Mouse (Mus musculus) limb, embryonic 11.5 days (tissue): ENCODE measurements around the gene Rb1. TPM values are rescaled to one million over a fixed set of nuclear protein-coding genes. Genes with fewer than 3 reads are reported as not detected.

Experiments
- ATAC-seq: fragments of 200-750 bp; cut with Nextera tagmentation; 2 replicates; pipeline ENCODE4 v1.8.0; 2017; ENCODE audit warnings: low read depth; ENCODE audit not compliant: insufficient number of reproducible peaks, low FRiP score, low TSS enrichment
- DNase-seq: peaks from one replicate; pipeline ENCODE4 v3.0.0-alpha.2; 2015; ENCODE audit warnings: low spot score
- H3K27ac ChIP-seq: fragments of 300-500 bp; sonication (generic); replicated peaks from 2 replicates; pipeline ENCODE4 v1.5.1; 2014; ENCODE audit warnings: low read depth, mild to moderate bottlenecking, low read length
- H3K27me3 ChIP-seq: fragments of 300-500 bp; sonication (generic); 2 replicates; pipeline ENCODE4 v1.6.1; 2014; ENCODE audit warnings: mild to moderate bottlenecking, low read length, mixed read lengths; ENCODE audit not compliant: control insufficient read depth, insufficient read depth
- H3K36me3 ChIP-seq: fragments of 300-500 bp; sonication (generic); 2 replicates; pipeline ENCODE4 v1.6.1; 2014; ENCODE audit warnings: mild to moderate bottlenecking, low read length, moderate library complexity, mixed read lengths; ENCODE audit not compliant: control insufficient read depth, insufficient read depth
- H3K4me1 ChIP-seq: fragments of 300-500 bp; sonication (generic); 2 replicates; pipeline ENCODE4 v1.6.1; 2014; ENCODE audit warnings: low read length, mixed read lengths; ENCODE audit not compliant: control insufficient read depth, insufficient read depth
- H3K4me2 ChIP-seq: fragments of 300-500 bp; sonication (generic); 2 replicates; pipeline ENCODE4 v1.6.1; 2014; ENCODE audit warnings: low read depth, mild to moderate bottlenecking, moderate library complexity; ENCODE audit not compliant: severe bottlenecking
- H3K4me3 ChIP-seq: fragments of 300-500 bp; sonication (generic); 2 replicates; pipeline ENCODE4 v1.5.1; 2014; ENCODE audit warnings: low read depth, low read length
- H3K9ac ChIP-seq: fragments of 300-500 bp; sonication (generic); 2 replicates; pipeline ENCODE4 v1.6.1; 2014; ENCODE audit warnings: mild to moderate bottlenecking, low read length
- H3K9me3 ChIP-seq: fragments of 300-500 bp; sonication (generic); 2 replicates; pipeline ENCODE4 v1.6.1; 2016; ENCODE audit warnings: low read length; ENCODE audit not compliant: control insufficient read depth
- WGBS: fragments of 180-500 bp; shearing (Covaris S2); extraction: QIAGEN DNeasy Blood & Tissue Kit; methylation state at CpG from one replicate; pipeline ENCODE4 v1.1.7; 2014; 5-methylcytosine and 5-hydroxymethylcytosine counted together
- polyA plus RNA-seq: library from polyadenylated mRNA; unstranded; fragments of >200 nt; fragmentation: Nextera tagmentation; extraction: Ambion mirVana; gene quantifications from 2 replicates; pipeline ENCODE4 v1.2.1, GENCODE M21; 2014

The Rb1 gene
- polyA plus RNA-seq, 1 experiment from 2014 or later: 30.4 TPM

GRCm38 (mm10) chr14:73368966-73369365 lies 43.3 kb upstream of the Rb1 start:
- 95% methylated on average over 13 of the region's 13 CpGs for WGBS
- no peak for DNase-seq
- no peak overlapping the region for H3K9ac ChIP-seq
- H3K4me1 ChIP-seq: no peaks in the 10 kb centered on the region
- no peaks in the 10 kb centered on the region for H3K27me3 ChIP-seq
- no peak overlapping the region for H3K4me3 ChIP-seq
- no peaks in the 10 kb centered on the region for H3K9me3 ChIP-seq
- peaks cover 17% of the 10 kb centered on the region; the same call in 1 of the 2 replicates for H3K36me3 ChIP-seq
- no peak overlapping the region for H3K4me2 ChIP-seq
- no peak overlapping the region for H3K27ac ChIP-seq
- no peak for ATAC-seq

GRCm38 (mm10) chr14:73368221-73368620 lies 42.6 kb upstream of the Rb1 start:
- ATAC-seq: no peak
- Histone ChIP-seq H3K9me3 (no peaks in the 10 kb centered on the region), H3K4me2 (no peak overlapping the region), H3K27ac (no peak overlapping the region), H3K9ac (no peak overlapping the region), H3K27me3 (no peaks in the 10 kb centered on the region), H3K36me3 (peaks cover 21% of the 10 kb centered on the region; the same call in 1 of the 2 replicates), H3K4me3 (no peak overlapping the region), H3K4me1 (no peaks in the 10 kb centered on the region)
- 95% methylated on average over 13 of the region's 13 CpGs for WGBS
- no peak for DNase-seq

DNA sequence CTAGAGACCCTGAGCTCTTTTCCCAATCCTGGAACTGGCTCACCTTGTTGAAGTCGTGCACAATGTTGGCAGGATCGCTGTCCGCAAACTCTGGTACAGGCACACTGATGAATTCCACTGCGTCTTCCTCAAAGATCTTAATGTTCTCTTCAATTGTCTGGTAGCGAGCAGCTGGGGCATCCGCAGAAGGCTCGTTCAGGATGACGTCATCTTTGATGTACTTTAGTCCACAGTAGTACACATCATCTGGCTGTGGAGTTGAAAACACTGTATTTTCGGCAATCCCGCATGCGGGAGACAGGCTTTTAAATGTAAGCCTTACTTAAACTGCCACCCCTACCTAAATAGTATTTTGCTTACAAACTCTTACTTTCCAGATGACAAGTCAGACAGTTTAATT lies 40.7 kb upstream of the Rb1 start:
- Histone ChIP-seq H3K4me1 (no peaks in the 10 kb centered on the region), H3K4me2 (no peak overlapping the region), H3K9me3 (no peaks in the 10 kb centered on the region), H3K27me3 (no peaks in the 10 kb centered on the region), H3K27ac (no peak overlapping the region), H3K9ac (no peak overlapping the region), H3K4me3 (no peak overlapping the region), H3K36me3 (peaks cover 27% of the 10 kb centered on the region)
- WGBS: 91% methylated on average over 11 of the region's 11 CpGs
- ATAC-seq (no peak), DNase-seq (no peak)

DNA sequence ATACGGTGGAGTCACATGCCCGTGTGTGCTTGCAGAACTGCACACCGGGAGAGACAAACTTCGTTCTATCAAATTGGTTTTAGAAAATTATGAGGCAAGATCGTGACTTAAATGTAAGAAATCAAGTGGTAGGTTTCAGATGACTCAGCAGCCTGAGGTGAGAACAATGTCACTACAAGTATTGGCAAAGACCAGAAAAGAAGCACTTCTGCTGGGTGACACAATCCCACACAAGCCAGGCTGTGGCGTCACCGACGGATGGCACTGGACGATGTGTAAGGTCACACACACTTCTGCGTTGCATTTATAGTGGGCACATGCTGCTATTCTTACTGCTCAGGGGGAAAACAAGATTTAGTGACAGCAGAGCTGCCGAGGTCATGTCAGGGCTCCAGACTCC lies 38.2 kb upstream of the Rb1 start:
- 94% methylated on average over 11 of the region's 11 CpGs for WGBS
- no peak overlapping the region for H3K4me2 ChIP-seq
- H3K27me3 ChIP-seq: no peaks in the 10 kb centered on the region
- H3K36me3 ChIP-seq: peaks cover 32% of the 10 kb centered on the region
- no peak overlapping the region for H3K9ac ChIP-seq
- H3K27ac ChIP-seq: no peak overlapping the region
- no peak overlapping the region for H3K4me3 ChIP-seq
- DNase-seq: no peak
- no peaks in the 10 kb centered on the region for H3K9me3 ChIP-seq
- ATAC-seq: no peak
- H3K4me1 ChIP-seq: no peaks in the 10 kb centered on the region

DNA sequence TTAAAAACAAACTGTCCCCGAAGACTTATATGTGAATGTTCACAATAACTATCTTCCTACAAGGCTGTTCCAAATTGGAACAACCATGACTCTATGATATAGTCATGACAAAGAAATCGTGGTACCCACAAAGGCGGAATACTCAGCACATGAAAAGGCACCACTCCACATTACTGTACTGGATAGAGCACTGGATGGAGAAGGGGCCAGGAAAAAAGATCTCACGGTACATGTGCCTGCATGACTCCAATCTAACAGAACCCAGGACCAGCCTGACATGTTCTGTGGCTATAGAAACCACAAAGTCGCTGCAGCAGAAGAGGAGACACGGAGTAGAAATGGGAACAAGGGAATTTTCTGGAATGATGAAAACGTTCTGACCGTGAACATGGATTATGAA lies 29.1 kb upstream of the Rb1 start:
- no peaks in the 10 kb centered on the region for H3K36me3 ChIP-seq
- WGBS: 90% methylated on average over 8 of the region's 8 CpGs
- no peak for DNase-seq

GRCm38 (mm10) chr14:73351118-73351517 lies 25.5 kb upstream of the Rb1 start:
- DNase-seq: no peak
- no peak overlapping the region for H3K4me3 ChIP-seq
- no peaks in the 10 kb centered on the region for H3K27me3 ChIP-seq
- H3K4me1 ChIP-seq: no peaks in the 10 kb centered on the region
- WGBS: 92% methylated on average over 5 of the region's 5 CpGs
- no peaks in the 10 kb centered on the region for H3K36me3 ChIP-seq
- no peak overlapping the region for H3K27ac ChIP-seq
- no peaks in the 10 kb centered on the region for H3K9me3 ChIP-seq
- ATAC-seq: no peak
- no peak overlapping the region for H3K4me2 ChIP-seq
- no peak overlapping the region for H3K9ac ChIP-seq

More for the DNA sequence above, 29.1 kb upstream of the Rb1 start:
- H3K4me2 ChIP-seq: no peak overlapping the region
- no peak overlapping the region for H3K4me3 ChIP-seq
- no peak overlapping the region for H3K27ac ChIP-seq
- H3K27me3 ChIP-seq: no peaks in the 10 kb centered on the region
- no peaks in the 10 kb centered on the region for H3K9me3 ChIP-seq
- no peaks in the 10 kb centered on the region for H3K4me1 ChIP-seq
- no peak for ATAC-seq
- no peak overlapping the region for H3K9ac ChIP-seq

- H3K27ac ChIP-seq: no peak overlapping the region
- 64% methylated on average over 1 of the region's 1 CpGs for WGBS
- no peaks in the 10 kb centered on the region for H3K4me1 ChIP-seq
- H3K4me2 ChIP-seq: no peak overlapping the region
- DNase-seq: no peak
- H3K4me3 ChIP-seq: no peak overlapping the region
- no peaks in the 10 kb centered on the region for H3K9me3 ChIP-seq
- no peak for ATAC-seq
- no peak overlapping the region for H3K9ac ChIP-seq
- H3K27me3 ChIP-seq: no peaks in the 10 kb centered on the region
- H3K36me3 ChIP-seq: no peaks in the 10 kb centered on the region
These were observed 24.4 kb upstream of the Rb1 start for GRCm38 (mm10) chr14:73350029-73350428.

GRCm38 (mm10) chr14:73349061-73349670 lies 23.5 kb upstream of the Rb1 start:
- H3K4me2 ChIP-seq: no peak overlapping the region
- H3K9ac ChIP-seq: no peak overlapping the region
- no peaks in the 10 kb centered on the region for H3K36me3 ChIP-seq
- H3K27me3 ChIP-seq: no peaks in the 10 kb centered on the region
- ATAC-seq (no peak), DNase-seq (no peak)
- H3K9me3 ChIP-seq: no peaks in the 10 kb centered on the region
- WGBS: 70% methylated on average over 7 of the region's 7 CpGs
- no peak overlapping the region for H3K27ac ChIP-seq
- H3K4me3 ChIP-seq: no peak overlapping the region
- no peaks in the 10 kb centered on the region for H3K4me1 ChIP-seq

- Histone ChIP-seq H3K4me2 (no peak overlapping the region), H3K27me3 (no peaks in the 10 kb centered on the region), H3K27ac (no peak overlapping the region), H3K4me3 (no peak overlapping the region), H3K4me1 (no peaks in the 10 kb centered on the region), H3K9me3 (no peaks in the 10 kb centered on the region), H3K36me3 (no peaks in the 10 kb centered on the region), H3K9ac (no peak overlapping the region)
- no peak for DNase-seq
- whole genome bisulfite sequencing: 70% methylated on average over 9 of the region's 9 CpGs
- ATAC-seq: no peak
These were observed 21.7 kb upstream of the Rb1 start for GRCm38 (mm10) chr14:73347302-73347701.
